Mouse (Mus musculus): ENCODE measurements around the gene Ufl1.
"Not testable (repeated sequence)": the region's sequence is repeated elsewhere in the genome, so short reads cannot be mapped to it uniquely, and the experiment has no call there.

The Ufl1 gene

GRCm38 (mm10) chr4:25281671-25282038 lies at the start of gene Ufl1:
Ufl1 (minus strand) TSS chr4:25281821.
- ATAC-seq (ENCODE audit: low TSS enrichment) = peak; percentile 97

- ATAC-seq (ENCODE audit: low TSS enrichment) = no peak
Observed at GRCm38 (mm10) chr4:25325684-25326220, 44.1 kb upstream of the Ufl1 start.

GRCm38 (mm10) chr4:25322631-25323178 lies 41.1 kb upstream of the Ufl1 start:
- ATAC-seq (ENCODE audit: low TSS enrichment) = peak; percentile 99

GRCm38 (mm10) chr4:25313767-25314166 lies 32.1 kb upstream of the Ufl1 start:
- peak; percentile 87 for ATAC-seq (ENCODE audit: low TSS enrichment)

- ATAC-seq (ENCODE audit: low TSS enrichment) = not testable (repeated sequence)
Observed at GRCm38 (mm10) chr4:25285002-25285401, 3.4 kb upstream of the Ufl1 start.

- peak; percentile 93 for ATAC-seq (ENCODE audit: low TSS enrichment)
Observed at GRCm38 (mm10) chr4:25280938-25281670, 517 bp downstream of the Ufl1 start.

- ATAC-seq (ENCODE audit: low TSS enrichment) = no peak
Observed at GRCm38 (mm10) chr4:25272861-25273627, 8.6 kb downstream of the Ufl1 start.

GRCm38 (mm10) chr4:25271926-25272325 lies 9.7 kb downstream of the Ufl1 start:
- ATAC-seq (ENCODE audit: low TSS enrichment) = no peak

GRCm38 (mm10) chr4:25267144-25267543 lies 14.5 kb downstream of the Ufl1 start:
- no peak for ATAC-seq (ENCODE audit: low TSS enrichment)

- no peak for ATAC-seq (ENCODE audit: low TSS enrichment)
Observed at GRCm38 (mm10) chr4:25257822-25258398, 23.7 kb downstream of the Ufl1 start.

- no peak for ATAC-seq (ENCODE audit: low TSS enrichment)
Observed at GRCm38 (mm10) chr4:25242776-25243175, 38.8 kb downstream of the Ufl1 start, which contains the start of gene Fhl5. Fhl5 (minus strand) TSS chr4:25242876.

- ATAC-seq (ENCODE audit: low TSS enrichment) = not testable (repeated sequence)
Observed at GRCm38 (mm10) chr4:25235663-25236062, 46.0 kb downstream of the Ufl1 start.

GRCm38 (mm10) chr4:25233767-25234166 lies 47.9 kb downstream of the Ufl1 start:
- ATAC-seq (ENCODE audit: low TSS enrichment) = not testable (repeated sequence)

- ATAC-seq (ENCODE audit: low TSS enrichment) = no peak
Observed at GRCm38 (mm10) chr4:25232546-25232945, 49.1 kb downstream of the Ufl1 start.

GRCm38 (mm10) chr4:25227527-25227926 lies 54.1 kb downstream of the Ufl1 start:
- no peak for ATAC-seq (ENCODE audit: low TSS enrichment)

GRCm38 (mm10) chr4:25221927-25222326 lies 59.7 kb downstream of the Ufl1 start:
- ATAC-seq (ENCODE audit: low TSS enrichment) = peak; percentile 95

GRCm38 (mm10) chr4:25213451-25213850 lies 68.2 kb downstream of the Ufl1 start:
- ATAC-seq (ENCODE audit: low TSS enrichment) = no peak

GRCm38 (mm10) chr4:25206166-25206565 lies 75.5 kb downstream of the Ufl1 start:
- ATAC-seq (ENCODE audit: low TSS enrichment) = no peak
